Mouse (Mus musculus): Measurements from ENCODE around the gene Nudt16l1.
A peak's percentile ranks its signal among the peaks of the same experiment; 100 is the strongest.

Nudt16l1 gene

GRCm38 (mm10) chr16:4957446-4957845 is 18.9 kb downstream of the Nudt16l1 start:
- DNase-seq (ENCODE audit: low spot score in 2 of 2), result no peak

- DNase-seq (ENCODE audit: low spot score in 2 of 2), result no peak
These were observed 21.7 kb downstream of the Nudt16l1 start for GRCm38 (mm10) chr16:4960260-4960659.

- no peak for DNase-seq (ENCODE audit: low spot score in 2 of 2)
These were observed 24.8 kb downstream of the Nudt16l1 start for GRCm38 (mm10) chr16:4963346-4963745.

GRCm38 (mm10) chr16:4963797-4964709 is 25.5 kb downstream of the Nudt16l1 start, which contains the start of gene Anks3:
Anks3 (minus strand) TSS chr16:4964205.
- peak; percentile 98 to 99 for DNase-seq (ENCODE audit: low spot score in 2 of 2)

- no peak for DNase-seq (ENCODE audit: low spot score in 2 of 2)
These were observed 26.3 kb downstream of the Nudt16l1 start for GRCm38 (mm10) chr16:4964731-4965391.

GRCm38 (mm10) chr16:4965392-4966129 is 27.0 kb downstream of the Nudt16l1 start:
- no peak for DNase-seq (ENCODE audit: low spot score in 2 of 2)

- no peak for DNase-seq (ENCODE audit: low spot score in 2 of 2)
These were observed 29.9 kb downstream of the Nudt16l1 start for GRCm38 (mm10) chr16:4968426-4968825.

- no peak for DNase-seq (ENCODE audit: low spot score in 2 of 2)
These were observed 30.7 kb downstream of the Nudt16l1 start for GRCm38 (mm10) chr16:4969055-4969843.

GRCm38 (mm10) chr16:4971626-4972025 is 33.1 kb downstream of the Nudt16l1 start:
- no peak for DNase-seq (ENCODE audit: low spot score in 2 of 2)

- no peak for DNase-seq (ENCODE audit: low spot score in 2 of 2)
These were observed 36.0 kb downstream of the Nudt16l1 start for GRCm38 (mm10) chr16:4974521-4974920.

GRCm38 (mm10) chr16:4976180-4976579 is 37.6 kb downstream of the Nudt16l1 start:
- no peak for DNase-seq (ENCODE audit: low spot score in 2 of 2)

- peak in 1 of 2 experiments; percentile 29 for DNase-seq (ENCODE audit: low spot score in 2 of 2)
These were observed 39.9 kb downstream of the Nudt16l1 start for GRCm38 (mm10) chr16:4978275-4979051.

GRCm38 (mm10) chr16:4979755-4980380 is 41.3 kb downstream of the Nudt16l1 start:
- no peak for DNase-seq (ENCODE audit: low spot score in 2 of 2)

GRCm38 (mm10) chr16:4984717-4985116 is 46.2 kb downstream of the Nudt16l1 start:
- no peak for DNase-seq (ENCODE audit: low spot score in 2 of 2)
